Mouse (Mus musculus): Measurements from ENCODE around the gene 1810024B03Rik. TPM values are rescaled to one million over a fixed set of nuclear protein-coding genes. Genes with fewer than 3 reads are reported as not detected.

1810024B03Rik gene
- polyA plus RNA-seq (2012; rRNA removed; ENCODE audit: low replicate concordance): 2.3 TPM in 2 replicates

DNA sequence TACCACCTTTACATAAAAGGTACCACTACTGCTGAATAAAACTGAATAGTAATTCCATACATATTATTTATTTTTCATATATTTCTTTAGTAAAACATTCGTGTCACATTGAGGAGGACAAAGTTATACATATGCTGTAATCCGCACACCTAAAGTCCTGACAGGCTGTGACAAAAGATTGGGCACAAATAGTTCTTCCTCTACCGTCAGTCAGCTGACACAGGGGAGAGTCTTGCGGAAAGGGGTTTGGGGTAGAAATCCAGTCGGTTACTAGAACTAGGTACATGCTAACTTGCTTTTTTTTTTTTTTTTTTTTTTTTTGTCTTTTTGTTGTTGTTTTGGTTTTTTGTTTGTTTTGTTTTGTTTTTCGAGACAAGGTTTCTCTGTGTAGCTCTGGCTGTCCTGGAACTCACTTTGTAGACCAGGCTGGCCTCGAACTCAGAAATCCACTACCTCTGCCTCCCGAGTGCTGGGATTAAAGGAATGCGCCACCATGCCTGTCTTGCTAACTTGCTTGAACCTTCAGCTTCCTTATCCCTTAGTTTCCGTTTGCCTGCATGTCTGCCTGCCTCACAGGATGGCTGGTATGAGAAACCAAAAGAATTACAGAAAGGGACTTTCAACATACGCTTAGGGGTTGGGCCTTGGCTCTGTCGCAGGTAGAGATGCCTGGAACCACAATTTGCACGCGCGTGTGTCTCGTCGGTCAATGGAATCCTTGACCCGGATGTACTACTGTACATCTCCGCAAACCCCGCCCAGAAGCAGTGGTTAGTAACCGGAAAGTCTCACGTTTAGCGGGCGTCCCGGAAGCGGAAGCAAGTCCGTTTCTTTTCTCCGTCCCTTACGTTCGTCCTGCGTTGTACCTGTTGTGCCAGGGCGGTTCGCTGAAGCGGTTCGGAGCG, at the start of gene 1810024B03Rik, which contains the start of gene Snrnp200:
TSS of gene 1810024B03Rik (minus strand) at position 734 of the 905 bp plus-strand sequence.
TSS of gene Snrnp200 (plus strand) at position 840 of the 905 bp plus-strand sequence.

DNA sequence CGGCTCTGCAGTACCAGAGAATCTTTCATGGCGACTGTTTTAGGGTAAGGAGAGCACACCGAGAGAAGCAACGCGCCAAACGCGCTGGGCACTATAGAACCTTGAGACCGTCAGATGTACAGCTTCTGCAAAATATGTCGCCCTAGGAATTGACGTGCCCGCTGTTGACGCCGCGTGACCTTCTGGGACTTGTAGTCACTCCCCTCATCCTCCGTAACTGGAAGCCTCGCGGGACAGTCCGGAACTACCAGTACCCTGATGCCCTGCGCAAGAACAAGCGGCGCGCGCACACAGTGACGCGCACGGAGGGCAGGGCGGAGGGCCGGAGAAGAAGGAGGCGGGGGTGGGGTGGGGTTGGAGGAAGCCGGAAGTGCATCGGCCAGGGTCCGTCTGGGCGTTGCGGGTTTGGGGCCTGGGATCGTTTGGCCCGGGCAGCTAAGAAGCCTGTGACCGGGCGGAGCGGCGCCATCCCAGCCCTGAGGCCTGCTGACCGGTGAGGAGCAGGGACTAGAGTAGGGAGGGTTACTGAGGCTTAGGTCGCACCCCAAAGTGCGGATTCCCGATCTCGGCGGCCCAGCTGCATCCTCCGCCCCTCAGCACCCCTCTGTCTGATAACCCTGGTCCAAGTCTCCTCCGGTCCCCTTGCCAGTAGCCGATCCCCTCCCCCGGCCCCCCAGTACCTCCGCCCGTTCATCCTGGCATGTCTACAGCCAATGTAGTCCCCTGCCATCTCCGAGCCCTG, 39.7 kb upstream of the 1810024B03Rik start, which contains the start of the genes Ciao1 and Tmem127:
TSS of gene Ciao1 (minus strand) at position 225 of the 742 bp plus-strand sequence.
TSS of gene Tmem127 (plus strand) at position 317 of the 742 bp plus-strand sequence.

DNA sequence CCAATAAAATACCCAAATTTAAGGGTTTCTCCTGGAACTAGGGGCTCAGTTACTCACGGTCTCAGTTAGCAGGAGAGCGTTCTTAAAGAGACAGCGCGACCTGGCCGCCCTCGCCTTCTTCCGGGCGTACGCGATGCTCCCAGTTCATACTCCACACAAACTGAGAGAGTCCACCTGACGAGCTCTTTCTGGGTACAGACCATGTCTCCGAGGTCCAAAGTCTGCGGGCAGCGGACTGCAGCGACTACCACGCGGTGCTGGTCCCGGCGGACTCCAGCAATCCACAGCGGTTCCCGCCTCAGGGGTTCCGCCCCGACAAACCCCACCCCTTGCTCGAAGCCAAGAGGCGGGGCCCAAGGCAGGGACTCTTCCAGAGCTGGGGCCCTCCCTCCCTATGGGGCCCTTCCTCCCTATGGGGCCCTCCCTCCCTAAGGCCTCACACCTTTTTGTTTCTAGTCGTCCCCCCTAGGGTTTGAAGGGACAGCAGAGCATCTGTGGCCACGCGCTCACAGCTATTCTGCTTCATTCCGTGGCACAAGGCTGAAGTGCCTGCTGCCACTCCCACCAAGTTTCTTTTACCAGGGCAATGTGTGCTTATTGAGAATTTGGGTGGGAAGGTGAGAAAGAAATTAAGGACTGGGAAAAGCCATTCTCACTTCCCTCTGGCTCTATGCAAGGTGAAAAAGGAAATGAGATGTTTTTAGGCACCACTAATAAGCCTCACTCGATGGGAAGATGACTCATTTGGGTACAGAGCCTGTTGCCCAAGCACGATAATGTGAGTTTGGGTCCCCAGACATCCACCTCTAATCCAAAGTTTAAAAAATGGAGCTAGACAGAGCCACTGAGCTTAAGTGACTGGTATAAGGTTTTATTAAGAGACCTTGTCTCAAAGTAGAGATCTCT, 64.7 kb downstream of the 1810024B03Rik start, which contains the start of gene Itpripl1:
TSS of gene Itpripl1 (minus strand) at position 285 of the 906 bp plus-strand sequence.

Other genes with a start within 250 kb of the 1810024B03Rik start
- 2.9 and 5.0 TPM in 2 replicates for gene Ap4e1, start 199.6 kb downstream of the 1810024B03Rik start, polyA plus RNA-seq (2012; rRNA removed; ENCODE audit: low replicate concordance)
- gene Blvra, start 137.6 kb downstream of the 1810024B03Rik start, polyA plus RNA-seq (2012; rRNA removed; ENCODE audit: low replicate concordance): 13.3 and 27.0 TPM in 2 replicates
- gene Ncaph, start 74.3 kb downstream of the 1810024B03Rik start, polyA plus RNA-seq (2012; rRNA removed; ENCODE audit: low replicate concordance): 1.7 and 4.4 TPM in 2 replicates
- 19.0 and 24.2 TPM in 2 replicates for gene Itpripl1, start 64.8 kb downstream of the 1810024B03Rik start, polyA plus RNA-seq (2012; rRNA removed; ENCODE audit: low replicate concordance)
- 47.7 and 72.8 TPM in 2 replicates for gene Snrnp200, start 106 bp upstream of the 1810024B03Rik start, polyA plus RNA-seq (2012; rRNA removed; ENCODE audit: low replicate concordance)
- 79.4 and 82.5 TPM in 2 replicates for gene Ciao1, start 39.5 kb upstream of the 1810024B03Rik start, polyA plus RNA-seq (2012; rRNA removed; ENCODE audit: low replicate concordance)
- gene Tmem127, start 39.6 kb upstream of the 1810024B03Rik start, polyA plus RNA-seq (2012; rRNA removed; ENCODE audit: low replicate concordance): 96.8 and 112 TPM in 2 replicates
- 40.2 and 47.2 TPM in 2 replicates for gene Stard7, start 61.9 kb upstream of the 1810024B03Rik start, polyA plus RNA-seq (2012; rRNA removed; ENCODE audit: low replicate concordance)
- 2.2 and 11.6 TPM in 2 replicates for gene Dusp2, start 127.9 kb upstream of the 1810024B03Rik start, polyA plus RNA-seq (2012; rRNA removed; ENCODE audit: low replicate concordance)
- gene Astl, start 130.4 kb upstream of the 1810024B03Rik start, polyA plus RNA-seq (2012; rRNA removed; ENCODE audit: low replicate concordance): not detected in 2 replicates
- 0.41 and 0.66 TPM in 2 replicates for gene Adra2b, start 154.9 kb upstream of the 1810024B03Rik start, polyA plus RNA-seq (2012; rRNA removed; ENCODE audit: low replicate concordance)
- 0.21 and 0.28 TPM in 2 replicates for gene Gpat2, start 216.9 kb upstream of the 1810024B03Rik start, polyA plus RNA-seq (2012; rRNA removed; ENCODE audit: low replicate concordance)
- 30.8 and 43.2 TPM in 2 replicates for gene Fahd2a, start 236.3 kb upstream of the 1810024B03Rik start, polyA plus RNA-seq (2012; rRNA removed; ENCODE audit: low replicate concordance)